Mouse (Mus musculus): ENCODE measurements around the gene 6430550D23Rik. TPM values are rescaled to one million over a fixed set of nuclear protein-coding genes. Genes with fewer than 3 reads are reported as not detected.

The 6430550D23Rik gene
- polyA plus RNA-seq, 1 experiment = 0.09 TPM

- peaks cover 36% of the 10 kb centered on the region for H3K79me3 ChIP-seq (ENCODE audit: low read depth)
- H3K79me2 ChIP-seq (ENCODE audit: control insufficient read depth, insufficient read depth) = peaks cover 43% of the 10 kb centered on the region
- peak within 1 kb of the TSS; percentile 94 for H3K4me3 ChIP-seq (ENCODE audit: insufficient read depth, poor library complexity, severe bottlenecking)
- TF ChIP-seq MAX (IDR thresholded peaks at IDR 0.05) (no peak), USF1 (IDR thresholded peaks at IDR 0.05; ENCODE audit: low read depth) (no peak), CEBPB (IDR thresholded peaks at IDR 0.05; ENCODE audit: low read depth) (no peak)
- H3K36me3 ChIP-seq (ENCODE audit: control insufficient read depth, insufficient read depth) = peaks cover 3% of the 10 kb centered on the region
- H3K27me3 ChIP-seq (ENCODE audit: control insufficient read depth, insufficient read depth, insufficient read length) = no peaks in the 10 kb centered on the region
- peak within 1 kb of the TSS; percentile 72 for H3ac ChIP-seq (ENCODE audit: control insufficient read depth, insufficient read length, low read depth)
These were observed 51.4 kb downstream of the 6430550D23Rik start, which contains the start of gene Cep250 for GRCm38 (mm10) chr2:155956134-155957059. Gene Cep250, plus strand, starts transcription at chr2:155956458.

GRCm38 (mm10) chr2:155952006-155952405 lies 55.8 kb downstream of the 6430550D23Rik start:
- no peak overlapping the region for H3K4me3 ChIP-seq (ENCODE audit: insufficient read depth, poor library complexity, severe bottlenecking)
- no peaks in the 10 kb centered on the region for H3K36me3 ChIP-seq (ENCODE audit: control insufficient read depth, insufficient read depth)
- H3K79me2 ChIP-seq (ENCODE audit: control insufficient read depth, insufficient read depth) = peaks cover 7% of the 10 kb centered on the region
- H3K79me3 ChIP-seq (ENCODE audit: low read depth) = peaks cover 5% of the 10 kb centered on the region
- TF ChIP-seq CEBPB (IDR thresholded peaks at IDR 0.05; ENCODE audit: low read depth) (no peak), USF1 (IDR thresholded peaks at IDR 0.05; ENCODE audit: low read depth) (no peak), MAX (IDR thresholded peaks at IDR 0.05) (no peak), CTCF (IDR thresholded peaks at IDR 0.05; ENCODE audit: control insufficient read depth, insufficient read depth, insufficient read length) (no peak), MYOG (IDR thresholded peaks at IDR 0.05; ENCODE audit: control insufficient read depth, extremely low read depth, insufficient read length) (no peak), FOSL1 (IDR thresholded peaks at IDR 0.05; ENCODE audit: insufficient read depth, low read length, poor library complexity, severe bottlenecking) (no peak), MYOD1 (IDR thresholded peaks at IDR 0.05; ENCODE audit: control insufficient read depth, insufficient read length, low read depth) (no peak)
- H3ac ChIP-seq (ENCODE audit: control insufficient read depth, insufficient read length, low read depth) = no peak overlapping the region
- no peaks in the 10 kb centered on the region for H3K27me3 ChIP-seq (ENCODE audit: control insufficient read depth, insufficient read depth, insufficient read length)

GRCm38 (mm10) chr2:155949362-155949761 lies 58.4 kb downstream of the 6430550D23Rik start:
- peak; percentile 27 for TF ChIP-seq FOSL1 (IDR thresholded peaks at IDR 0.05; ENCODE audit: insufficient read depth, low read length, poor library complexity, severe bottlenecking)
- no peak for TF ChIP-seq USF1 (IDR thresholded peaks at IDR 0.05; ENCODE audit: low read depth)
- H3K79me3 ChIP-seq (ENCODE audit: low read depth) = no peaks in the 10 kb centered on the region
- no peak overlapping the region for H3K4me3 ChIP-seq (ENCODE audit: insufficient read depth, poor library complexity, severe bottlenecking)
- no peaks in the 10 kb centered on the region for H3K27me3 ChIP-seq (ENCODE audit: control insufficient read depth, insufficient read depth, insufficient read length)
- H3K36me3 ChIP-seq (ENCODE audit: control insufficient read depth, insufficient read depth) = no peaks in the 10 kb centered on the region
- H3K79me2 ChIP-seq (ENCODE audit: control insufficient read depth, insufficient read depth) = no peaks in the 10 kb centered on the region
- no peak overlapping the region for H3ac ChIP-seq (ENCODE audit: control insufficient read depth, insufficient read length, low read depth)

GRCm38 (mm10) chr2:155947390-155948002 lies 60.3 kb downstream of the 6430550D23Rik start:
- no peaks in the 10 kb centered on the region for H3K36me3 ChIP-seq (ENCODE audit: control insufficient read depth, insufficient read depth)
- H3K79me3 ChIP-seq (ENCODE audit: low read depth) = no peaks in the 10 kb centered on the region
- TF ChIP-seq MAX (IDR thresholded peaks at IDR 0.05) (no peak), MYOG (IDR thresholded peaks at IDR 0.05; ENCODE audit: control insufficient read depth, extremely low read depth, insufficient read length) (no peak), CEBPB (IDR thresholded peaks at IDR 0.05; ENCODE audit: low read depth) (no peak), MYOD1 (IDR thresholded peaks at IDR 0.05; ENCODE audit: control insufficient read depth, insufficient read length, low read depth) (no peak), CTCF (IDR thresholded peaks at IDR 0.05; ENCODE audit: control insufficient read depth, insufficient read depth, insufficient read length) (no peak), USF1 (IDR thresholded peaks at IDR 0.05; ENCODE audit: low read depth) (no peak), FOSL1 (IDR thresholded peaks at IDR 0.05; ENCODE audit: insufficient read depth, low read length, poor library complexity, severe bottlenecking) (no peak)
- no peaks in the 10 kb centered on the region for H3K27me3 ChIP-seq (ENCODE audit: control insufficient read depth, insufficient read depth, insufficient read length)
- H3ac ChIP-seq (ENCODE audit: control insufficient read depth, insufficient read length, low read depth) = no peak overlapping the region
- H3K79me2 ChIP-seq (ENCODE audit: control insufficient read depth, insufficient read depth) = no peaks in the 10 kb centered on the region
- no peak overlapping the region for H3K4me3 ChIP-seq (ENCODE audit: insufficient read depth, poor library complexity, severe bottlenecking)

- H3K36me3 ChIP-seq (ENCODE audit: control insufficient read depth, insufficient read depth) = no peaks in the 10 kb centered on the region
- TF ChIP-seq MYOG (IDR thresholded peaks at IDR 0.05; ENCODE audit: control insufficient read depth, extremely low read depth, insufficient read length) (no peak), USF1 (IDR thresholded peaks at IDR 0.05; ENCODE audit: low read depth) (no peak), FOSL1 (IDR thresholded peaks at IDR 0.05; ENCODE audit: insufficient read depth, low read length, poor library complexity, severe bottlenecking) (no peak), CTCF (IDR thresholded peaks at IDR 0.05; ENCODE audit: control insufficient read depth, insufficient read depth, insufficient read length) (no peak), CEBPB (IDR thresholded peaks at IDR 0.05; ENCODE audit: low read depth) (no peak), MYOD1 (IDR thresholded peaks at IDR 0.05; ENCODE audit: control insufficient read depth, insufficient read length, low read depth) (no peak), MAX (IDR thresholded peaks at IDR 0.05) (no peak)
These were observed 61.3 kb downstream of the 6430550D23Rik start for GRCm38 (mm10) chr2:155946499-155946898.

More at GRCm38 (mm10) chr2:155946499-155946898, 61.3 kb downstream of the 6430550D23Rik start:
- no peak overlapping the region for H3K4me3 ChIP-seq (ENCODE audit: insufficient read depth, poor library complexity, severe bottlenecking)
- H3K79me2 ChIP-seq (ENCODE audit: control insufficient read depth, insufficient read depth) = no peaks in the 10 kb centered on the region
- no peak overlapping the region for H3ac ChIP-seq (ENCODE audit: control insufficient read depth, insufficient read length, low read depth)
- H3K79me3 ChIP-seq (ENCODE audit: low read depth) = no peaks in the 10 kb centered on the region
- H3K27me3 ChIP-seq (ENCODE audit: control insufficient read depth, insufficient read depth, insufficient read length) = no peaks in the 10 kb centered on the region

Measured in C2C12 (cell line).